Mouse (Mus musculus) ZHBTc4 (cell line): Measurements from ENCODE around the gene Neurl1a.

Experiments used
- DNase-seq: peaks from one replicate; pipeline ENCODE4 v3.0.0-alpha.2; 2011; ENCODE audit warnings: low read depth, low spot score

Neurl1a gene

DNA sequence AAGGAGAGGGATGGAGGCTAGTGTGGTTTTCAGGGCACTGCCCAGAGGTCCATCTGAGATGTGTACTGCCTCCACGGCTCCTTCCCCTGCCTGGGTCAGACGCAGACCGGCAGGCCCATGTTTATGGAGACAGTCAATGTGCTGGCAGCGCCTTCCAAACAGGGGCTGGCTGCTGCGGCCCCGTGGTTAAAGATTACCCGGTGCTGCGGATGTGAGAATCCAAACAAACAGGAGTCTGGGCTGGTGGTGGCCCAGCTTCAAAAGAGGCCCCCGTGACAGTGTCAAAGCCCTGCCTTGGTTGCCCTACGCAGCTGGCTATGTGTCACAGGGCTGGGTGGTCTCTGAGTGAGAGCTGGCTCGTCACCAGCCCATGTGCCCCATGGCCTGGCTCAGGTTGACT lies 69.2 kb downstream of the Neurl1a start:
- no peak for DNase-seq

DNA sequence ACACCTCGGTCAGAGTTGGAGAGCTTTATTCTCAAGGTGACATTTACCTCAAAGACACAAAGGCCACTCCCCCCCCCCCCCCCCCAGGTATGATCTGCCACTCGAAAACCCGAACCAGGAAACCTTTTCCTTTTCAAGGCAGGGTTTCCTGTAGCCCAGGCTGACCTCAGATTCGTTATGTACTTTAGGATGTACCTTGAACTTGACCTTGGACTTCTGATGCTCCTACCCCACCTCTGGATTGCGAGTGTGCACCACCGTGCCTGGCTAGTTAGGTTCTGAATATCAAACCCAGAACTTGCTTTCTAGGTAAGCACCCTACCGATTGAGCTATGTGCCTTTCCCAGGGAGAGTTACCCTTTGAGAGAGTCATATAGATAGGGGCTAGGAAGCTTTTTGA lies 69.7 kb downstream of the Neurl1a start:
- peak; percentile 39 for DNase-seq

DNA sequence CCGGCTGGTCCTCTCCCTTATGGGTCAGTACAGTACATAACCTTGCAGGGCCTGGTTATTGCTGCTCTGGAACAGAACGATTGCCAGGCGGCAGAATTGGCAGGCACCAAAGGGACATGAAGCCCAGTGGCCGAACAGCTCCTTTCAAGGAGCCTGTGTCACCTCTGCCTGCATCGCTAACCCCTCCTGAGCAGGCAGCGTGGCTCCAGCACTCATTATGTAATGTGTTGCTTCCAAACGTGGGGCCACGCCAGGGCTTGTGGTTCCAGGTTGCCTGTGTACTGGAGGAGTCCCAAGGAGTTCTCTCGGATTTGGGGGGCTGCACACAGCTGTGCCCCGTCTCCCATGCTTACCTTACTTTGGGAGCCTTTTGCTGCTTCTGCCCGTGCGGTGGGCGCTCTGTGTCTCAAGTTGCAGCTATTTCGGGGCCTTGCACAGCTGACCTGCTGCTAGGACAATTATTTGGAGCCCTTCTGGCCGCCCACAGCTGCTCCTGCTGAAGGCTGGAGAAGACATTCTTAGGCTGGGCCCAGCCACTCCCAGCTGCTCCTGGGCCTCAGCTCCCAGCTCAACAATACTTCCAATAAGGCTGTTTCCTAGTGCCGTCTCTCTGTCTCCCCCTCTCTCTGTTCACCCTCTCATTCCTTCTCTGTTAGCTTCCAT lies 70.4 kb downstream of the Neurl1a start:
- peak; percentile 32 for DNase-seq

DNA sequence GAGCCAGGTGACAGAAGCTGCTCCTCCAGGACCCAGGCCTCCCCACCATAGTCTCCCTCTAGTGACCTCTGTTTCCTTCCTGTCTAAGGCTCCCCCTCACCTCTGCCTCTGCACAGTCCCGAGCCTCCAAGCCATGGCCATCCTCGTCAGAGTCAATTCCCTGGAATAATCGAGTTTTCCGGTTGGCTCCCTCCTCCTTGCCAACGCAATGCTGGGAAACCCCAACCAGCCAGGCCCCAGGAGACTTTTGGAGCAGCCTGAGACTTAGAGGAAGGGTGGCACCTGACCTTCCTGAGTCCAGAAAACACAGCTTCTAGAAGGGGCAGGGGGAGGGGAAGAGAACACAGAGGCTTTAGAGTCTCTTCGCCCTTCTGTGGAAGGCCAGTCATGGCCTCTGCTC lies 72.3 kb downstream of the Neurl1a start:
- DNase-seq = no peak

DNA sequence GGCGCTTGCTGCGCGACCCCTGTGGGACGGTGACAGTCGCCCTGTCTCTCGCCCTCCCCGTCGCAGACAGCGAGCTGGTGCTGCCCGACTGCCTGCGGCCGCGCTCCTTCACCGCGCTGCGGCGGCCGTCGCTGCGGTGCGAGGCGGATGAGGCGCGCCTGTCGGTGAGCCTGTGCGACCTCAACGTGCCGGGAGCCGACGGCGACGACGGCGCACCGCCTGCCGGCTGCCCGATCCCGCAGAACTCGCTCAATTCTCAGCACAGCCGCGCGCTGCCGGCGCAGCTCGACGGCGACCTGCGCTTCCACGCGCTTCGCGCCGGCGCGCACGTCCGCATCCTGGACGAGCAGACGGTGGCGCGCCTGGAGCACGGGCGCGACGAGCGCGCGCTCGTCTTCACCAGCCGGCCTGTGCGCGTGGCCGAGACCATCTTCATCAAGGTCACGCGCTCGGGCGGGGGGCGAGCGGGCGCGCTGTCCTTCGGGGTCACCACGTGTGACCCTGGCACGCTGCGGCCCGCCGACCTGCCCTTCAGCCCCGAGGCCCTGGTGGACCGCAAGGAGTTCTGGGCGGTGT lies 74.5 kb downstream of the Neurl1a start:
- peak; percentile 89 for DNase-seq

DNA sequence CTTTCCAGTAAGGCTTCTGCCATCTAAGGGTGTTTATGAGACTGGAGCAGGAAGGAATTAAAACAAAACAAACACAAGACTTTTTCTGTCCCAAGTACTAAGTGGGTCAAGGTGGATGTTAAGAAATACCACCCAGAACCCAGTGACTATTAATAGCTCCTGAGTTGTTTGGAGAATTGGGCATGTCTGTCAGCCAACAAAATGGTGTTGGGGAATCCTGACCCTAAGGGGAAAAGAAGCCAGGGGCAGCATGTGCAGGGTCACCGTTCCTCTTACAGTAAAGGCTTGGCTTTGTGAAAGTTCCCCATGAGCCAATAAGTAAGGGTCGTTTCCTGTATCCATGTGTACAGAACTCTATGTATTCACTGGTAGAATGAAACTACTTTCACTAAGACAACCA lies 76.4 kb downstream of the Neurl1a start:
- DNase-seq = no peak

DNA sequence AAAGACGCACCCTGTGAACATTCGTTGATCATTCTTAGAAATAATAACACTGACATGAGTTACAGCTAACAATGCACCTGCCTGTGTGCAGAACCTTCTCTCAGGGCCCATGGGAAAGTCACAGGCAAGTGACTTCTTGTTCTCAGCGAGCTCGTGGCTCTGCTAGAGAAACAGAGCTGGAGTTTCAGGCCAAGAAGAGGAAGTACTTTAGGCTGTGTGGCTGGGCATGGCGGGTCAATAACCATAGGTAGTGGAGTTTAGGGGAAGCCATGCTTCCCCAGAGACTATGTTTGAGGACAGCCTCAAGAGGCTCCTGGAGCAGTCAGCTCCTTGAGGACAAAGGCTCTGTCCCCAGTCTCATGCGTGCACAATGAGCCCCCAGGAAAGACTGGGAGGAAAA lies 77.3 kb downstream of the Neurl1a start:
- DNase-seq = no peak

DNA sequence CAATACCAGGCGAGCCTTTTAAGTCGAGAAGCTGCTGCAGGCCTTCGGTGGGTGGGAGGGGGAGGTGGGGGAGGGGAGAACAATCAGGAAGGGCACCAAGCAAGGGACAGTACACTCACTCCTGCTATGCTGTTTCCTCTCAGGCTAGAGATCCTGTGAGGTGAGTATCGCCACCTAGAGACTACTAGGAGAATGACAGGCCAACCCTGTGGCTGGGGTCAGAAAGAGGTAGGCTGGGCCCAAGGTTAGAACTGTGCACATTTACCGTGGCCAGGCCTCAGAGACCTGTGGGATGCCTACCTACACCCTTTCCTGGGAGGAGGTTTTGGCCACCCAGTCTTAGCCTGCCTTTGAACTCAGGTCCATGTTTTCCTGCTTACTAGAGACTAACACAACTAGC lies 81.0 kb downstream of the Neurl1a start:
- DNase-seq = peak; percentile 80

DNA sequence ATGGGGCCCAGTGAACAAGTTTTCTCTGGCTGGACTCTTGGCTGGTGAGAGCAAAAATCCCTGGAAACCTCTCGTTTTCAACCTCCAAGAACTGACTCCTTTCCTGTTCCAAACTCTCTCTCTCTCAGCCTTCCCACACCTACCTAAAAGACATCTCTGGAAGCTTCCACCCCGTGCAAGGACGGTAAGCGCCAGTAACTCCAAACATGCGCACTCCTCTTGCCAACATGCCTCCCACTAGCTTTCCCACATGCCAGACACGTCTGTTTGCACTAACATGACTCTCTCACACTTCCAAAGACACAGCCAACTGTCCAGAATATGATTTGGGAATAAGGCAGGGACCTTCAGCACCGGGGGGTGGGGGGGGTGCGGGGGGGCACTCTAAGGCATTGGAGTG lies 82.6 kb downstream of the Neurl1a start:
- no peak for DNase-seq

DNA sequence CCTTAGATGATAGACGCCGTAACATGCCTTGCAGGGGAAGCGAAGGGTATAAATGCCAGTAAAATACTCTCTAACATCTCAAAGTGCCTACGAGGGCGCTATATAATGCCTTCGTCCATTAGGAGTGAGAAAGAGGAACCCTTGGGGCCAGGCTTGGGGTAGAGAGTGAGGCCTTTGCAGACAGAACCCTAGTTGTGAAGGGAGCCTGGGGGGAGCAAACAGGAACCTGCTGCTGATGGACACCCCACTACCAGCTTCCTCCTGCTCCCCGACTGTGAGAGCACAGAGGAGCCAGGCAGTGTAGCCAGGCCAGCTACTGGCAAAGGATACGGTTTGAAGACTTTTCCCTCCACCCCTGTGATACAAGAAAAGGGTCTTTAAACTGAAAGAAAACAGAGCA lies 85.0 kb downstream of the Neurl1a start:
- no peak for DNase-seq

DNA sequence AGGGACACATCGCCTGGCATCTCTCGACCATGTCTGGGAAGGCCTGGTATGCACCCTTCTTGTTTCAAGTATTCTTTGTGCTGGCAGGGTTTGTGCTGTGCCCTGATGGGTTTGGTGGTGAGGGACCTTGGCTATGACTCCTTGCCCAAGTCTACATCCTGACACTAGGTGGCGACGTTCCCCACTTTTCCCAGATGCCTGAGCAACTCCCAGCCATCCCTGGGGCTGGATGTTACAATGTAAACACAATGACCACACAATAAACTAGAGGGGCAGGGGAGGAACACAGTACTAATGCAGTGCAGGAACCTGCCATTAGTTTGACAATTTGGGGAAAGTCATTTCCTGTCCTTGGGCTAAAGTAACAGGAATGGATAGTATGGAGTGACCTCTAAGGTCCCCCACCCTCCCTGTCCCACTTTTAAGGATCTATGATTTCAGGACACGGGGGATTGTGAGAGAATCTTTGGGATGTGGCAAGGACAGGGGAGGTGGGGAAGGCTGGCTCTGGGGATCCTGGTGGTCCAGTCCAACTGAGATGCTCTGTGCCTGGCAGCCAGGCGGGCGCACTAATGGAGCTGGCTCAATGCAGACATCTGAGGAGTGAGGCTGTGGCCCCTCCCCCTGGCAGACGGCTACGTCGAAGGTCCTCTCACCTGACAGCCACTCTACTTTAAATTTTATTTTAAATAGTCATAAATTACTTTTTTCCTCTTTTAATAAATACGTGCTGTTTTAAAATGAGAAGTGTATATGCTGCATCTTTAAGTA lies 85.9 kb downstream of the Neurl1a start:
- peak; percentile 86 for DNase-seq

DNA sequence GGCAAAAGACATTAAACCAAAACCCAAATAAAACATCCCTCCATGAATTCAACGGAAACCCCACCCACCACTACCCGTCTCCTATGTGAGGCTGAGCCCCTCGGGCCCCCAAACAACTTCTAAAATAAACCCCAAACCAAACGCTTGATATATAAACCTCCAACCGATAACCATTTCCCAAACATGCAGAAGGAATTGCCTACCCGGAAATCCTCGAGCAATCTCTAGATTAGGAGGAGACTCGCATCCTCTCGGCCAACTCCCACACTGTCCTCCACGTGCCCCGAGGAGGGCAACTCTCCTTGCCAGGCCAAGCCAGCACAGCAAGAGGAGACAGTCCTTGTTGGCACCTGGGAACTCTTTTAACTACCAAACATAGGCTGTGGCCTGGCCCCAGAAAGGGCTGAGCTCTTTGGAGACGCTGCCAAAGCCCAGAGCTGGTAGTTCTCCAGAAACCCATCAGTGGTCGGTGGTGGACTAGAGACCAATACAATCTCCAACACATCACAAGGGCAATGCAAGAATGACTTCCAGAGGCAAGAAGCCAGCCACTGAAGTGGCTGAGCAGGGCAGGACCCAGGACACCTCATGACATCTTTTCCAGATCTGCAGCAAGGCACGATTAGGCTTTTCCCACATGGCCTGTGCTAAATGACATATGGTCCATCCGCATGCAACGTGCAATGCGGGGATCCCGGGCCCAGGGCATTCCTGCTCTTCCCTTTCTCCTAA lies 87.6 kb downstream of the Neurl1a start:
- no peak for DNase-seq

DNA sequence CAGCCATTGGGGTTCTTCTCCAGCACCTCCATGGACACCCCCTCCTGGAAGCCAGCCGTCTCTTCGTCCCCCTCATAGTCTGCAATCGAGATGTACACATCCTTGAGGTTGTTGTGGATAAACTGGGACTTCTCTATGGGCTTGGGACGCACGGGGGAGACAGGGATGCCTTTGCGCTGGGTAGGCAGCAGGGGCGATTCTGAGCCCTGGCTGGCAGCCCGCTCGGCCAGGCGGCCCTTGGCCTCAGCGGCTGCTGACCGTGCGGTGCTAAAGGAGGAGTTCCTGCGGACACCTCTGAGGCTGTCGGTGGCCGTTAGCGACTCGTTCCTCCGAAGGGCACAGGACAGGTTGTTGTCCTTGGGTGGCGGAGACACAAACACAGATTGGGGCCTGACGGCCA lies 88.4 kb downstream of the Neurl1a start:
- no peak for DNase-seq

DNA sequence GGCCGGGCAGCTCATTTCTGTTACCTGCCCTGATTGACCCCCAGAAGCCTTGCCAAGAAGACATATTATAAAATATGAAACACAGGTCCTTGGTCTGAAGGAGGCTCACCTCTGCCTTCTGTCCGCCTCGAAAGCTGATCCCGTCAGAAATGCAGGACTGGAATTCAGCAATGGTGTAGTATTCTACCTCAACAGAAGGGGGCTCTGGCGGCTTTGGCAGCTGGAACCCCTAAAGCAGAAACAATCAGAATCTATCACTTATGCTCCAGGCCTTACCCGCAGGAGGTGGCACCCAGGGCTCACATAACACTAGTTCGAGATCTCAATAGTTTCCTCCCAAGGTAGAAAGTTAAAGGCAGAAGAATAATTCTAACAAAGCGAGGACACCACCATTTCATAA lies 91.1 kb downstream of the Neurl1a start:
- DNase-seq = peak; percentile 56

DNA sequence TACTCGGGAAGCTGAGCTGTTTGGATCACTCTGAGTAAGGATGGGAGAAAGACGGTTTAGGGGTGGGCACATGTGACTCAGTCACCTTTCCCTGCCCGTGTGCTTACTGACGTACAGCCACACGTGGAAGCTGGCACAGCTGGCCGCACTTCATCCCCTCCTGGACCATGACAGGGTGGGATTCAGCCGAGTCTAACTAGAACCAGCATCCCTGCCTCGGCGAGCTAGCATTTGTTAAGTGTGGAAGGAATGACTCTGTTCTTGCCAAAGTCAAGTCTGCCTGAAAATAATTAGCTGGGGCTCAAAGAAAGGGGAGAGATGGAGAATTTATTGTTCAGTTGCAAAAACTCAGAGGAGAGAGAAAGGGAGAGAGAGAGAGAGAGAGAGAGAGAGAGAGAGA lies 91.9 kb downstream of the Neurl1a start:
- no peak for DNase-seq

DNA sequence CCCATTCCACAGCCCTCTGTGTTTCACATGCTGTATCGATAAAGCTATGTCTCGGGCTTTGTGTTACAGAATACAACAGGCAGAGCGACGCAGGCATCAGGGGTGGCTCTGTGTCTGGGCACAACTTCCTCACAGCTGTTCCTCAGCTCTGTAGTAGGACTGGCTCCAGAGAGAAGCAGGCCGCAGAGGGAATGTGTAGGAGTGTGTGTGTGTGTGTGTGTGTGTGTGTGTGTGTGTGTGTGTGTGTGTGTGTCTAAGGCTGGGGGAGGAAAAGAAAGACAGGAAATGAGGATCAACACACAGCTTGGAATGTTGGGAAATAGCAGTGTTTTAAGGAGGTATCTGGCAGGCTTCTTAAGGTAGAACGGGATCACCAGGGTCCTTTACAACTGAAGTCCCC lies 98.1 kb downstream of the Neurl1a start:
- DNase-seq = no peak

DNA sequence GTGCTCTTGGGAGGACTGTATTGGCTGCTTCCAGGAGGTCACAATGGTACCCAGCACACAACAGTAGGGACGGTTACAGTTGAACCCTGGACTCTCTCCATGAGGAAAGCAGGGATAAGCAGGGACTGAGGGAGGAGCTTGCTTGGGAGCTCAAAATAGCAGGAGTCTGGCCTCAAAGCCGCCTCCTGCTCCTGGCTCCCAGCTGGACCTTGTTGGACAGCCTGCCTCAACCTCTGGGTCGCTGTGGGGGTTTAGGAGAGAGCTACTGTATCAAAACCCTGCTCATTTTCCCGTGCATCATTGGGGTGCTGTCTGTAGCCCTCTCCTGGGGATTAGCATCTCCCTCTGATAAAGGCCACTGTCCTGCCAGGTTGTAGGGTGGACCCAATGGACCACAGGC lies 100.8 kb downstream of the Neurl1a start:
- DNase-seq = no peak

DNA sequence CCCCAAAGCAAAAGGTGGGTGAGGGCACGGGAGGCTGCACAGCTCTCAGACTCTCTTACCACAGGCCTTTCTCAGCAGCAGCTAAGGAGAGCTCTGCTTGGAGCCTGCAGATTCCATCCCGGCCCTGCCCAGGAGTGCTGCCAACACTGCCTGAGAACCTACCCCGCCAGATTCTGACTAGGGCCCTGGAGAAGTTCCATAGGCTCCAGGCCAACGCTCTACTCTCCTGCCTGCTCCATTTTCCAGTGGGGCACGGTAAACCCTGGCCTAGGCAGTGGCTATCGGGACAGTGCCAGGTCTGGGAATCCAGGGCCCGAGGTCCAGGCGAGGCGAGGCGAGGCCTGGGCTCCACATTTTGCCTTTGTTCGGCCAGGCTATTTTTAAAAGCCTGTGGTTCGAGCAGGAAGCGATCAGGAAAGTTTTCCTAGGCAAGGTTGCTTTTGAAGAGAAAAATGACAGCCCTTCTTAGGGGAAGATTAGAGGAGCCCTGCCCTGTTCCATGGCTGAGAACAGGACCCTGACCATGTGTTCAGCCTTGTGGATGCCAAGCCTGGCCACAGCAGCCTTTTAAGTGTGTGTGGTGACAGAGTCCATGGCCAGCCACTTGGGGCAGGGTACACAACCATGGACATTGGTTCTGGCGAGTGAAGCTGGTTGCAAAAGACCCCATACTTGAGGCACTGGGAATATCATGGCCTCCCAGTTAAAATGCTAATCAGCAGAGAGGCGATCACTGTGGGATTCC lies 101.3 kb downstream of the Neurl1a start:
- no peak for DNase-seq

DNA sequence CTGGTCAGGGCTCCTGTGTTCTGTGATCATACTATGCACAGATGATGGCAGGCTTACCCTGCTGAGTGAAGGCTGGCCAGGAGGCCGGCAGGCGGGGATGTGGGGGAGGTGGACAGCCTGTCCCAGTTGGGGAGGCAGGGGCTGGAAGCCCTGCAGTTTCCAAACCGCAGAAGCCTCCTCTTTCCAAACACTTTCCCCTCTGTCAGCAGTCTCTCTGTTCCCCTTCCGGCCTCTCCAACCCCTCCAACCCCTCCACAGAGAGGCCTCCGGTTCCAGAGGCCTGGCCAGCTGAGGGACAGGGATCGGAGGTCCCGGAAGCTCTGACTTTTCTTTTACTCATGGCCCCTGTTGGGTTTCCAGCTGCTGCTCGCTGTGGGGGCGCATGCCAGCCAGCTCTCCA lies 102.3 kb downstream of the Neurl1a start:
- no peak for DNase-seq

DNA sequence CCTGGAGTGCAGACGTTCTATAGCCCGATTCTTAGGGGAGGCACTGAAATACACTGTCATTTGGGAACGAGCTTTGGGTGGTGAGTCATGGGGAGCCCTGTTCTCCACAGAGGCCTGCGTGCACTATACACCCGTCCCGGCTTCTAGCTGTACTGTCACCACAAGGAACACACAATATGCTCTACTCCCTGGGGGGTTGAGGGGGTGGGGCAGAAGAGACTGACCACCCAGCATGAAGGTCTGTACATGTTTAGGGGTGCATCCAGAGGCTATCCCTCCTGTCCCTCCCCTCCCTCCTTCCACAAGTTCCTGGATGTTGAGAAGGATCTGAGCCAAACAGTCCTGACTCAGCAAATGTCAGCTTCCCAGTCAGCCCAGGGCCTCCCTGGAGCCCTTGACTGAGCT lies 103.4 kb downstream of the Neurl1a start:
- no peak for DNase-seq

DNA sequence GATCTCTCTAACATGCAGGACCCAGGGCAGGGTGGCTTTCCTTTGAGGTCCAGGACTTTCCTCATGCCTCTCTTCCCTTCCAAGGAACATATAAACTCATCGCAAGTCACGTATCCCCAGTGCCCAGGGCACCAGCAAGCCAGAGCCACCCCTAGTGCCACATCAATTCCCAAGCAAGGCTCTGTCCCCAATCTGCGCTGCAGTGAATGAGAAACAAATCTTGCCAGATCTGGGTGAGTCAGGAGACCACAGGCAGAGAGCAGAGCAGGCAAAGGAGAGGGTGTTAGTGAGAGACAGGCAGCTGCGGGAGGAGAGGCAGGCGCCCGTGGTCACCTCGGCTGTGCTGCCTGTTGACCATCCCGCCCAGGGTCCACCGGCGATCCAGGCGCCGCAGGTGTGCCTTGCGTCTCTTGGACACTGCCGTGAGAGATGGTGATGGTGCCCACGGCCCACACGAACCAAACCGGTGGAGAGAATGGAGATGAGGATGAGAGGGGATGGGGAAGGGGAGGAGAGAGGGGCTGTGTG lies 104.1 kb downstream of the Neurl1a start:
- DNase-seq = no peak
